Mouse (Mus musculus) hindbrain, postnatal 0 days (tissue): ENCODE results near the gene Nup85. TPM values are rescaled to one million over a fixed set of nuclear protein-coding genes. Genes with fewer than 3 reads are reported as not detected.

Source experiments
- ATAC-seq: fragments of 200-750 bp; cut with Nextera tagmentation; 2 replicates; pipeline ENCODE4 v1.8.0; 2017; ENCODE audit warnings: mild to moderate bottlenecking, moderate TSS enrichment, moderate library complexity
- DNase-seq: peaks from one replicate; pipeline ENCODE4 v3.0.0-alpha.2; 2015; ENCODE audit warnings: low spot score
- H3K27ac ChIP-seq: fragments of 300-500 bp; sonication (generic); 2 replicates; pipeline ENCODE4 v1.5.1; 2014; ENCODE audit warnings: mild to moderate bottlenecking
- H3K27me3 ChIP-seq: fragments of 300-500 bp; sonication (generic); 2 replicates; pipeline ENCODE4 v1.6.1; 2014; ENCODE audit warnings: low read length, mixed read lengths; ENCODE audit not compliant: insufficient read depth
- H3K36me3 ChIP-seq: fragments of 300-500 bp; sonication (generic); 2 replicates; pipeline ENCODE4 v1.6.1; 2014; ENCODE audit warnings: low read length, mixed read lengths; ENCODE audit not compliant: insufficient read depth
- H3K4me1 ChIP-seq: fragments of 300-500 bp; sonication (generic); 2 replicates; pipeline ENCODE4 v1.6.1; 2014; ENCODE audit warnings: antibody characterized with exemption, low read length, mixed read lengths; ENCODE audit not compliant: insufficient read depth
- H3K4me2 ChIP-seq: fragments of 300-500 bp; sonication (generic); 2 replicates; pipeline ENCODE4 v1.6.1; 2014; ENCODE audit warnings: low read depth, mild to moderate bottlenecking, low read length, moderate library complexity, mixed read lengths
- H3K4me3 ChIP-seq: fragments of 300-500 bp; sonication (generic); 2 replicates; pipeline ENCODE4 v1.5.1; 2014; ENCODE audit warnings: low read length
- H3K9ac ChIP-seq: fragments of 300-500 bp; sonication (generic); replicated peaks from 2 replicates; pipeline ENCODE4 v1.6.1; 2014; ENCODE audit warnings: mild to moderate bottlenecking, low read length, moderate library complexity, mixed read lengths
- H3K9me3 ChIP-seq: fragments of 300-500 bp; sonication (generic); 2 replicates; pipeline ENCODE4 v1.6.1; 2016; ENCODE audit warnings: low read length, mixed read lengths
- CTCF ChIP-seq: IDR thresholded peaks from 2 replicates; pipeline ENCODE4 v1.5.1; 2016; ENCODE audit warnings: antibody characterized with exemption, control low read depth, low read depth
- WGBS: fragments of 180-500 bp; shearing (Covaris S2); extraction: QIAGEN DNeasy Blood & Tissue Kit; methylation state at CpG from one replicate; pipeline ENCODE4 v1.1.7; 2014; 5-methylcytosine and 5-hydroxymethylcytosine counted together
- polyA plus RNA-seq: library from polyadenylated mRNA; unstranded; fragments of >200 nt; fragmentation: Nextera tagmentation; extraction: Ambion mirVana; gene quantifications from 2 replicates; pipeline ENCODE4 v1.2.1, GENCODE M21; 2015
- total RNA-seq: library from RNA; depleted of rRNA; stranded (reverse); fragments of >200 nt; gene quantifications from 2 replicates; pipeline ENCODE4 v1.2.3, GENCODE M21; 2014

Nup85 gene
- total and polyA plus RNA-seq, 2 experiments from 2014 or later = 61.9 to 80.7 TPM

DNA sequence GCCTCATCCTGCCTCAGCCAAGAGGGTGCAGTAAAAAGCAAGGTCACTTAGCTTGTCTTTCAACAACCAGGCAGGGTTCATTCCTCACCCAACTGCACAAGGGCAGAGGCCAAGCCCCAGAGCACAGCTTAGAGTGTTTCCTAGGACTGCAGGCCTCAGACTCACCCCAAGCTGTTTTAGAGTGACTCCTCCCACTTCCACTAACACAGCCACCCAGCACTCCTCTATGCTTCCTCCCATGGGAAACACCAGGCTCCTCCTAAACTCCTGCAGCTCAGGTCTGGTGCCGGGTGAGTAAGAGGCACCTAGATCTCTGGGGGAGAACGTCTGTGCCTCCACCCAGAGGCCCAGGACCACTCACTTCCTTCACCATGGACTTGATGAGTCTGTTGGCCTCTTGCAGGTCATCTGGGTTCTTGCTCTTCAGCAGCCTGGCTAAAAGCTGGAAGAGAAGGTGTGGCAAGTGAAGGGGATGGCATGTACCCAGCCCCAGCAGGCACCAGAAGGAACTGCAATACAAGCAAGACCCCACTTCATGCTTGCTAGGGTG, 26.4 kb downstream of the Nup85 start:
- peaks cover 75% of the 10 kb centered on the region for H3K36me3 ChIP-seq
- ATAC-seq (no peak), DNase-seq (no peak)
- H3K4me1 ChIP-seq = no peaks in the 10 kb centered on the region
- no peak overlapping the region for H3K4me3 ChIP-seq
- H3K27ac ChIP-seq = no peak overlapping the region
- H3K9ac ChIP-seq = no peak overlapping the region
- WGBS = 88% methylated on average over 2 of the region's 2 CpGs
- no peaks in the 10 kb centered on the region for H3K27me3 ChIP-seq
- H3K9me3 ChIP-seq = no peaks in the 10 kb centered on the region
- H3K4me2 ChIP-seq = no peak overlapping the region
- TF ChIP-seq CTCF = no peak

DNA sequence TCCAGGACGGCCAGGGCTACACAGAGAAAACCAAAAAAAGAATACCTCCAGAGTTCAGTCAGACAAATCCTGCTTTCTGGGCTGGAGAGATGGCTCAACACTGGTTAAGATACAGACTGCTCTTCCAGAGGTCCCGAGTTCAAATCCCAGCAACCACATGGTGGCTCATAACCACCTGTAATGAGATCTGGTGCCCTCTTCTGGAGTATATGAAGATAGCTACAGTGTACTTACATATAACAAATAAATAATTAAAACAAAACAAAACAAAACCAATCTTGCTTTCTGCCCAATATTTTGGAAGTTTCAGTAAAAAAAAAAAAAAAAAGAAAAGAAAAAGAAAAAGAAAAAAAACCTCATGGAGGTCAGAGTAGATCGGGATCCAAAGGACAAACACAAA, 31.0 kb downstream of the Nup85 start:
- ATAC-seq (no peak), DNase-seq (no peak)
- Histone ChIP-seq H3K36me3 (peaks cover 44% of the 10 kb centered on the region), H3K9me3 (no peaks in the 10 kb centered on the region), H3K4me3 (no peak overlapping the region), H3K4me2 (no peak overlapping the region), H3K27ac (no peak overlapping the region), H3K4me1 (no peaks in the 10 kb centered on the region), H3K27me3 (no peaks in the 10 kb centered on the region), H3K9ac (no peak overlapping the region)
- WGBS = 95% methylated on average over 3 of the region's 3 CpGs
- TF ChIP-seq CTCF = no peak

DNA sequence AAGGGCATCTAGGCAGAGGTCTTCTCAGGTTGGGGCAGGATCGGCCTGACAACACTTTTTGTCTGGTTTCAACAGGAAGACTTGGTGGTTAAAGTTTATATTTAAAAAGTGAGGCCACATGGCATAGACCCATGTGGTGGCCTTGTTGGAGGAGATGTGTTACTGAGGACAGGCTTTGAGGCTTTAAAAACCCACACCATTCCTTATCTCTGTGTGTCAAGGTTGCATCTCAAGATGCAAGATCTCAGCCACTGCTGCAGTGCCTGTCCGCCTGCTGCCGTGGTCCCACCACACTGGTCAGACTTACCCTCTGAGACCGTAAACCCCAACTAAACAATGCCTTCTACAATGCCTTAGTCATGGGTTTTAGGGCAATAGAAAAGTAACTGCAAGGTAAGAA, 34.1 kb downstream of the Nup85 start:
- H3K4me2 ChIP-seq = no peak overlapping the region
- H3K4me1 ChIP-seq = peaks cover 10% of the 10 kb centered on the region
- ATAC-seq (no peak), DNase-seq (no peak)
- H3K36me3 ChIP-seq = peaks cover 24% of the 10 kb centered on the region
- no peaks in the 10 kb centered on the region for H3K9me3 ChIP-seq
- 90% methylated on average over 4 of the region's 4 CpGs for WGBS
- no peaks in the 10 kb centered on the region for H3K27me3 ChIP-seq
- H3K9ac ChIP-seq = no peak overlapping the region
- H3K27ac ChIP-seq = no peak overlapping the region
- no peak overlapping the region for H3K4me3 ChIP-seq
- TF ChIP-seq CTCF = no peak

DNA sequence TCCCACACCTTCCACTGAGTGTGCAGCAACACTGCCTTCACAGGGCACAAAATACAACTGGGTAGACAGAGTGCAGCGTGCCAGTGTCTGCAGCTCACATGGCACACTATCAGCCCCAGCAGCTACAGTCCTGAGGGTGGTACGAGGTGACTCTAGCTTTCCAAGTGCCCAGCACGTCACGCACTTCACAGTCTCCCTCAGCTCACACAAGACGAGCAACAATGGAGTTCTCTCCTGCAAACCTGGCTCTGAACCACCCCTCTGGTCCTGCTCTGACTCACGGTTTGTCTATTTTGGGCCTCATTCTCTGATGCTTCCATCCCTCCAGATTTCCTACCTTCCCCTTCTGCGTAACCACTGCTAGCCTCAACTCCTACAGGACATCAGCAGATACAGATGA, 35.5 kb downstream of the Nup85 start:
- Histone ChIP-seq H3K4me3 (no peak overlapping the region), H3K9me3 (no peaks in the 10 kb centered on the region), H3K9ac (no peak overlapping the region), H3K36me3 (peaks cover 11% of the 10 kb centered on the region; the same call in 1 of the 2 replicates), H3K27ac (no peak overlapping the region), H3K4me1 (peaks cover 11% of the 10 kb centered on the region), H3K27me3 (no peaks in the 10 kb centered on the region), H3K4me2 (no peak overlapping the region)
- DNase-seq (no peak), ATAC-seq (no peak)
- no peak for TF ChIP-seq CTCF
- 94% methylated on average over 7 of the region's 7 CpGs for WGBS

DNA sequence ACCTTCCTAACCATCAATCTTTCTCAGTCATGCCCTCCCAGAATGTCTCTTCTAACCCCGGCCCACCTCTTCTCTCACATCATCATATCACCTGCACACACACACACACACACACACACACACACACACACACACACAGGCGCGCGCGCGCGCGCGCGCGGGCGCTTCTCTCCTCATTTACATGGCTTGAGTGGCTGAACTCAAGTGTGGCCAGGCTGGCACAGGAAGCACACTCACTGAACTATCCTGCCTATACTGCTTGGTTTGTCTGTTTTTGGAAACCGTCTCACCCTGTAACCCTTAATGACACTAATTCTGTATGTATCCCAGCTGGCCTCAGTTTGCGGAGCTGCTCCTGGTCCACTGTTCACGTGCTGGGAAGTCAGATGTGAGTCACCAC, 36.5 kb downstream of the Nup85 start:
- H3K4me3 ChIP-seq = no peak overlapping the region
- H3K4me2 ChIP-seq = no peak overlapping the region
- no peak overlapping the region for H3K9ac ChIP-seq
- peaks cover 11% of the 10 kb centered on the region; the same call in 1 of the 2 replicates for H3K36me3 ChIP-seq
- 94% methylated on average over 15 of the region's 15 CpGs for WGBS
- no peak for DNase-seq
- no peak for TF ChIP-seq CTCF
- H3K9me3 ChIP-seq = no peaks in the 10 kb centered on the region
- H3K27me3 ChIP-seq = no peaks in the 10 kb centered on the region
- peaks cover 17% of the 10 kb centered on the region for H3K4me1 ChIP-seq
- H3K27ac ChIP-seq = no peak overlapping the region
- no peak for ATAC-seq

DNA sequence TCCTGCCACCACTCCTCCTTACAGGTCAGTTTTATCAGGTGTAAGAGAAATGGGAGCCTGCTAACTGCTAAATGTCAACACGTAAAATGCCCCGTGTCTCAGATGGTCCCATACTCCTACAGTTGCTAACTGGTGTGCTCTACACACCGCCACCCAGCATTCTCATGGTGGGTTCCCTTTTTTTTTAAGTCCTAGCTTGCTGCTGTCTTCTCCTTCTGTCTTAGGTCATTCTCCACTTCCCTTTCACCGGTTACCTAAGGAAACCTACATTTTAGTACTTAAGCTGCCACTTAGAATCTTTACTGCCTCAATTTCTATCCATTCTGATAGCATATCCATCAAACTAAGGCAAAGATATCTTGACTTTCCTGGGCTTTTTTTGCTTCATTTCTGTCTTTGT, 36.9 kb downstream of the Nup85 start:
- TF ChIP-seq CTCF = no peak
- ATAC-seq = no peak
- WGBS = 92% methylated on average over 4 of the region's 4 CpGs

DNA sequence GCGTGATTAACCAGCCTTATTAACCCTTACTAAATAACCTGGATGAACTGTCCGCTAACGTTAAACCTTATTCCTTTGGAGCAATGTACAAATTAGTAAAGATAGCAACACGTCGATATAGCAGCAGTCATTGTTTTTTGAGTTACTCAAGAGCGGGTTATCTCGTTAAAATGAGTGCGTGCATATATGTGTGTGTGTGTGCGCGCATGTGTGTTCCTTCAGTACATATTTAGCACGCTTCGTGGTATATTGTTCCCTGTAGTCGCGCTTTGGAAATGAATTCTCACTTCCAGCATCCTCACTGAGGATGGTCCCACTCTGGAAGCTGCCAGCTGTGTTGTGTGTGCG, 38.9 kb downstream of the Nup85 start:
- peak overlapping the region; percentile 91 for H3K9ac ChIP-seq
- ATAC-seq (no peak), DNase-seq (no peak)
- H3K4me1 ChIP-seq = peaks cover 17% of the 10 kb centered on the region
- 8% methylated on average over 15 of the region's 15 CpGs for WGBS
- H3K4me3 ChIP-seq = peak overlapping the region; percentile 99
- TF ChIP-seq CTCF = no peak
- no peaks in the 10 kb centered on the region for H3K9me3 ChIP-seq
- peak overlapping the region; percentile 95 for H3K27ac ChIP-seq
- H3K27me3 ChIP-seq = no peaks in the 10 kb centered on the region
- peak overlapping the region; percentile 96 for H3K4me2 ChIP-seq
- peaks cover 25% of the 10 kb centered on the region; the same call in 1 of the 2 replicates for H3K36me3 ChIP-seq

More for the DNA sequence above, 36.9 kb downstream of the Nup85 start:
- Histone ChIP-seq H3K36me3 (peaks cover 15% of the 10 kb centered on the region; the same call in 1 of the 2 replicates), H3K9ac (no peak overlapping the region), H3K4me1 (peaks cover 17% of the 10 kb centered on the region), H3K4me3 (no peak overlapping the region), H3K9me3 (no peaks in the 10 kb centered on the region), H3K27ac (no peak overlapping the region), H3K27me3 (no peaks in the 10 kb centered on the region), H3K4me2 (no peak overlapping the region)
- no peak for DNase-seq
